19 mouse cellular contexts compared by ENCODE assay signal in the genomic region with DNA sequence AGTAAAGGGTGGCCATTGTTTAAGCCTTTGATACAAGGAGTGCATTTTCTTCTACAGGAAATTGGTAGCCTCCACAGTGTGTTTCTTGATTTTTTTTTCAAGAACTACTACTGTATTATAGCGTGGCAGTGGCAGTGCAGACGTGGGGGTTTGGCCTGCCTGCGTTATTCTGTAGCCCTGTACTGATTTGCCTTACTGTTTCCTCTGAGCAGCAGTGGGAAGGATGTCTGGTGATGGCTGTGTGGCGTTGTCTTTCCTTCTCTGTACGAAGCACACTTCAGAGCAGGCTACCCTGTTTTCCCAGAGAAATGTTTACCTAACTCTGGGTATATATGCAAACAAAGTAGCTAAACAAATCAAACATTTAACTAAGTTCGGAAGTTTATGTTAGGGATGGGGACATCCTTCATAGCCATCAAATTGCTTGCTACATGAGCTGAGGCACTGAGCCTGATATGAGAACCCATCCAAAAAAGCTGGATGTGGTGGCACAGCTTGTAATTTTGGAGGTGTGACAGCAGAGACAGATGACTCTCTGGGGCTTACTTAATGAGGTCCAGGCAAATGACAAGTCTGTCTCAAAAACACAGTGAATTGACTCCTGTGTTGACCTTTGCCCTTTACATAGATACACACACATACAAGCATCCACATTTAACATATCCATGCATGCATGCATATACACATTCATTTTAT. TPM values are rescaled to one million over a fixed set of nuclear protein-coding genes. Genes with fewer than 3 reads are reported as not detected.
DNase-seq lines count a peak whose midpoint lies in the region; ATAC-seq and TF ChIP-seq lines count a peak whose summit lies in the region.
"Had no signal": no experiment of that assay in that cellular context is flagged by ENCODE, and none has a peak within 500 bp of the region (broad histone marks: within the 10 kb centered on the region; RNA-seq: fewer than 3 reads in every experiment).

No protein-coding gene starts in this region.

- no peak overlapping the region for H3K4me2 ChIP-seq in kidney, embryonic 15.5 days
- H3K4me2 ChIP-seq in lung, postnatal 0 days (replicated peaks; ENCODE audit: low read depth, low read length) = no peak overlapping the region
- H3K4me2 ChIP-seq: embryonic facial prominence, embryonic 13.5 days; forebrain, embryonic 12.5 days; heart, embryonic 12.5 days; hindbrain, embryonic 12.5 days had no signal

- H3K9ac ChIP-seq in kidney, embryonic 15.5 days = no peak overlapping the region
- no peak overlapping the region for H3K9ac ChIP-seq in lung, postnatal 0 days (replicated peaks; ENCODE audit: low read depth)
- H3K9ac ChIP-seq: embryonic facial prominence, embryonic 13.5 days; forebrain, embryonic 12.5 days; heart, embryonic 12.5 days; hindbrain, embryonic 12.5 days had no signal

- TF ChIP-seq POLR2A in kidney, adult 2 months (IDR thresholded peaks at IDR 0.05; ENCODE audit: low read depth, low read length) = no peak

- no peaks in the 10 kb centered on the region for H3K9me3 ChIP-seq in kidney, embryonic 15.5 days (replicated peaks)
- H3K9me3 ChIP-seq in lung, postnatal 0 days (ENCODE audit: low read length) = no peaks in the 10 kb centered on the region
- H3K9me3 ChIP-seq: embryonic facial prominence, embryonic 13.5 days; forebrain, embryonic 12.5 days; hindbrain, embryonic 12.5 days had no signal

- no peaks in the 10 kb centered on the region for H3K36me3 ChIP-seq in kidney, embryonic 15.5 days
- no peaks in the 10 kb centered on the region for H3K36me3 ChIP-seq in kidney, adult 2 months (ENCODE audit: control insufficient read depth, insufficient read depth, low read length)
- H3K36me3 ChIP-seq in lung, postnatal 0 days (ENCODE audit: insufficient read depth, low read length) = no peaks in the 10 kb centered on the region
- H3K36me3 ChIP-seq: forebrain, embryonic 12.5 days; heart, embryonic 12.5 days; hindbrain, embryonic 12.5 days had no signal

- 69% methylated on average over 6 of the region's 6 CpGs for WGBS in kidney, embryonic 15.5 days
- 62% methylated on average over 6 of the region's 6 CpGs for WGBS in kidney, adult 2 months
- 36% methylated on average over 6 of the region's 6 CpGs for WGBS in lung, postnatal 0 days

- H3K27me3 ChIP-seq in kidney, embryonic 15.5 days = no peaks in the 10 kb centered on the region
- H3K27me3 ChIP-seq in kidney, adult 2 months (replicated peaks; ENCODE audit: control insufficient read depth, insufficient read depth, low read length) = no peaks in the 10 kb centered on the region
- H3K27me3 ChIP-seq in lung, postnatal 0 days (replicated peaks; ENCODE audit: insufficient read depth, low read length) = no peaks in the 10 kb centered on the region
- H3K27me3 ChIP-seq: embryonic facial prominence, embryonic 13.5 days; forebrain, embryonic 12.5 days; heart, embryonic 12.5 days; hindbrain, embryonic 12.5 days had no signal

- peaks cover 7% of the 10 kb centered on the region; the same call in 1 of the 2 replicates for H3K4me1 ChIP-seq in kidney, embryonic 15.5 days
- H3K4me1 ChIP-seq in kidney, adult 2 months (ENCODE audit: control insufficient read depth, insufficient read depth, low read length) = peaks cover 16% of the 10 kb centered on the region
- peaks cover 4% of the 10 kb centered on the region for H3K4me1 ChIP-seq in lung, postnatal 0 days (ENCODE audit: insufficient read depth, low read depth, low read length)
- H3K4me1 ChIP-seq: forebrain, embryonic 12.5 days; hindbrain, embryonic 12.5 days had no signal

- ATAC-seq in kidney, embryonic 15.5 days (replicated peaks; ENCODE audit: low FRiP score) = no peak
- ATAC-seq in lung, postnatal 0 days = peak; percentile 22; the same call in 1 of the 2 replicates
- ATAC-seq: forebrain, embryonic 16.5 days; hindbrain, embryonic 16.5 days had no signal

- TF ChIP-seq EP300 in lung, postnatal 0 days (IDR thresholded peaks at IDR 0.05) = no peak; the same call in 1 of the 2 replicates

- 0 out of 2 replicates have a peak overlapping the region, but pooled peaks have one; percentile 22 for H3K27ac ChIP-seq in kidney, embryonic 15.5 days
- no peak overlapping the region for H3K27ac ChIP-seq in kidney, adult 2 months (ENCODE audit: insufficient read depth, low read depth, low read length)
- H3K27ac ChIP-seq in lung, postnatal 0 days (ENCODE audit: low read length) = peak overlapping the region; percentile 27; the same call in 1 of the 2 replicates
- H3K27ac ChIP-seq: embryonic facial prominence, embryonic 13.5 days; forebrain, embryonic 12.5 days; hindbrain, embryonic 12.5 days had no signal

- no peak for TF ChIP-seq CTCF in kidney, adult 2 months (conservative IDR thresholded peaks at IDR 0.05; ENCODE audit: insufficient read depth, insufficient read length, low read depth, low read length)
- no peak for TF ChIP-seq CTCF in lung, postnatal 0 days (IDR thresholded peaks at IDR 0.05)

- no peak for DNase-seq in kidney, adult 2 months
- DNase-seq in lung, postnatal 0 days (ENCODE audit: low spot score) = no peak
- DNase-seq in lung, postnatal 14 days = no peak
- DNase-seq in R1 (ENCODE audit: low read depth, low spot score) = peak; percentile 42
- DNase-seq in brain, adult 2 months (ENCODE audit: low read depth, low spot score) = peak; percentile 51
- DNase-seq: adrenal gland, adult 8-10 months; adrenal gland, postnatal 36 days; cerebellum, adult 11 months; cerebellum, adult 9-11 months; cerebellum, postnatal 36 days; gastrocnemius, postnatal 10 days; heart, postnatal 4 days had no signal

- no peak overlapping the region for H3K4me3 ChIP-seq in kidney, embryonic 15.5 days (replicated peaks)
- no peak overlapping the region for H3K4me3 ChIP-seq in kidney, adult 2 months (ENCODE audit: insufficient read depth, low read depth, low read length)
- H3K4me3 ChIP-seq in lung, postnatal 0 days (ENCODE audit: low read depth, low read length) = no peak overlapping the region
- H3K4me3 ChIP-seq: embryonic facial prominence, embryonic 13.5 days; forebrain, embryonic 12.5 days; heart, embryonic 12.5 days; hindbrain, embryonic 12.5 days had no signal

RNA-seq across cellular contexts. Expression of a gene that starts 9.9 kb away (rescaled TPM):
- 19.8 and 30.2 TPM in 2 replicates for polyA plus RNA-seq in kidney, embryonic 15.5 days (2015; fragmentation: Nextera tagmentation; extraction: Ambion mirVana)
- 47.3 and 48.1 TPM in 2 replicates for polyA plus RNA-seq in kidney, adult 2 months (2012; rRNA removed)
- polyA plus RNA-seq in lung, postnatal 0 days (2015; fragmentation: Nextera tagmentation; extraction: Ambion mirVana) = 32.3 and 37.0 TPM in 2 replicates

RNA-seq across cellular contexts. Expression of a gene that starts 19.7 kb away (rescaled TPM):
- polyA plus RNA-seq in kidney, embryonic 15.5 days (2015; fragmentation: Nextera tagmentation; extraction: Ambion mirVana) = 263 and 284 TPM in 2 replicates
- polyA plus RNA-seq in kidney, adult 2 months (2012; rRNA removed) = 35.9 and 38.2 TPM in 2 replicates
- 74.7 and 76.4 TPM in 2 replicates for polyA plus RNA-seq in lung, postnatal 0 days (2015; fragmentation: Nextera tagmentation; extraction: Ambion mirVana)

RNA-seq across cellular contexts. Expression of a gene that starts 25.2 kb away (rescaled TPM):
- 44.3 and 45.8 TPM in 2 replicates for polyA plus RNA-seq in kidney, embryonic 15.5 days (2015; fragmentation: Nextera tagmentation; extraction: Ambion mirVana)
- 42.7 and 57.5 TPM in 2 replicates for polyA plus RNA-seq in kidney, adult 2 months (2012; rRNA removed)
- polyA plus RNA-seq in lung, postnatal 0 days (2015; fragmentation: Nextera tagmentation; extraction: Ambion mirVana) = 39.6 and 41.7 TPM in 2 replicates

Comparison
In these comparisons a context has a peak if more than half of its experiments do, and no peak if none do; other contexts are left out.
1. DNase-seq: peak in R1 (single experiment) and brain, adult 2 months (single experiment); none in kidney, adult 2 months (single experiment), lung, postnatal 0 days (single experiment) and lung, postnatal 14 days (single experiment).